Mouse (Mus musculus) heart, postnatal 36 days (tissue): ENCODE results near the gene Rbm42. TPM values are rescaled to one million over a fixed set of nuclear protein-coding genes. Genes with fewer than 3 reads are reported as not detected.
A peak's percentile ranks its signal among the peaks of the same experiment; 100 is the strongest.

Experiments used
- DNase-seq, 2 experiments: peaks; one replicate each; pipeline ENCODE4 v3.0.0; 2021 to 2022
- intact Hi-C: fragments of 180-260 bp; cut with DNase I; formaldehyde crosslinking; loops from one replicate; pipeline ENCODE4 v1.15.1; 2025
- total RNA-seq, 2 experiments: library from RNA; stranded (reverse); gene quantifications; 2 replicates each; pipeline ENCODE4 v1.2.3; 2021

Rbm42 gene
- total RNA-seq, 2 experiments from 2014 or later, result 51.9 to 54.5 TPM

- peak; percentile 85 to 87 for DNase-seq
- intact Hi-C loops, result loop anchor here (2.0 kb wide), 1 partner anchor 23 kb away; no protein-coding TSS in a partner anchor
Observed at GRCm38 (mm10) chr7:30625530-30626384, 24.4 kb downstream of the Rbm42 start, which contains the start of gene Cox6b1. Gene Cox6b1 (minus strand): TSS chr7:30626151.

- peak in 1 of 2 experiments; percentile 25 for DNase-seq
- intact Hi-C loops, result no loop called here
Observed at GRCm38 (mm10) chr7:30619202-30619601, 30.9 kb downstream of the Rbm42 start.

- intact Hi-C loops, result no loop called here
- no peak for DNase-seq
Observed at GRCm38 (mm10) chr7:30618658-30619057, 31.5 kb downstream of the Rbm42 start.

- no peak for DNase-seq
- intact Hi-C loops, result no loop called here
Observed at GRCm38 (mm10) chr7:30615049-30615760, 34.9 kb downstream of the Rbm42 start.

- DNase-seq, result no peak
- intact Hi-C loops, result loop anchor here (1.0 kb wide), 1 partner anchor 25 kb away; no protein-coding TSS in a partner anchor
Observed at GRCm38 (mm10) chr7:30614454-30614853, 35.7 kb downstream of the Rbm42 start.

GRCm38 (mm10) chr7:30613529-30614112 lies 36.5 kb downstream of the Rbm42 start:
- intact Hi-C loops, result loop anchor here (1.0 kb wide), 1 partner anchor 24 kb away; no protein-coding TSS in a partner anchor
- DNase-seq, result peak; percentile 56 to 68

- DNase-seq, result no peak
- intact Hi-C loops, result no loop called here
Observed at GRCm38 (mm10) chr7:30612654-30613402, 37.3 kb downstream of the Rbm42 start, which contains the start of gene Upk1a. Gene Upk1a (minus strand): TSS chr7:30612847.

- intact Hi-C loops, result no loop called here
- peak in 1 of 2 experiments; percentile 26 for DNase-seq
Observed at GRCm38 (mm10) chr7:30610043-30610442, 40.1 kb downstream of the Rbm42 start.

- DNase-seq, result no peak
Observed at GRCm38 (mm10) chr7:30608476-30608875, 41.6 kb downstream of the Rbm42 start.

GRCm38 (mm10) chr7:30607706-30608309 lies 42.3 kb downstream of the Rbm42 start:
- DNase-seq, result peak in 1 of 2 experiments; percentile 59
- intact Hi-C loops, result no loop called here

More at GRCm38 (mm10) chr7:30608476-30608875, 41.6 kb downstream of the Rbm42 start:
- intact Hi-C loops, result no loop called here

- intact Hi-C loops, result no loop called here
Observed at GRCm38 (mm10) chr7:30604944-30605343, 45.2 kb downstream of the Rbm42 start.

GRCm38 (mm10) chr7:30604424-30604823 lies 45.7 kb downstream of the Rbm42 start:
- no peak for DNase-seq
- intact Hi-C loops, result no loop called here

More at GRCm38 (mm10) chr7:30604944-30605343, 45.2 kb downstream of the Rbm42 start:
- no peak for DNase-seq

GRCm38 (mm10) chr7:30602583-30602982 lies 47.5 kb downstream of the Rbm42 start:
- DNase-seq, result no peak
- intact Hi-C loops, result no loop called here

GRCm38 (mm10) chr7:30600651-30601050 lies 49.5 kb downstream of the Rbm42 start:
- intact Hi-C loops, result no loop called here

GRCm38 (mm10) chr7:30599933-30600353 lies 50.2 kb downstream of the Rbm42 start:
- DNase-seq, result peak; percentile 66
- intact Hi-C loops, result loop anchor here (10.0 kb wide), 1 partner anchor 355 kb away; the partner anchor contains the start of gene Usf2

More at GRCm38 (mm10) chr7:30600651-30601050, 49.5 kb downstream of the Rbm42 start:
- DNase-seq, result no peak

GRCm38 (mm10) chr7:30598786-30599185 lies 51.3 kb downstream of the Rbm42 start, which contains the start of gene Zbtb32:
Gene Zbtb32 (minus strand): TSS chr7:30598909.
- intact Hi-C loops, result loop anchor here (10.0 kb wide), 1 partner anchor 356 kb away; the partner anchor contains the start of gene Usf2
- DNase-seq, result no peak

- no peak for DNase-seq
- intact Hi-C loops, result loop anchor here (10.0 kb wide), 1 partner anchor 358 kb away; the partner anchor contains the start of gene Usf2
Observed at GRCm38 (mm10) chr7:30596811-30597210, 53.3 kb downstream of the Rbm42 start.

- DNase-seq, result no peak
- intact Hi-C loops, result loop anchor here (10.0 kb wide), 1 partner anchor 359 kb away; the partner anchor contains the start of gene Usf2
Observed at GRCm38 (mm10) chr7:30596093-30596492, 54.0 kb downstream of the Rbm42 start.

- no peak for DNase-seq
- intact Hi-C loops, result loop anchor here (10.0 kb wide), 1 partner anchor 360 kb away; the partner anchor contains the start of gene Usf2
Observed at GRCm38 (mm10) chr7:30594510-30595024, 55.5 kb downstream of the Rbm42 start.
